Mouse (Mus musculus) CH12.LX (cell line): ENCODE data around the gene Unc5cl.

Source experiments
- BHLHE40 ChIP-seq: IDR thresholded peaks from 2 replicates; pipeline ENCODE4 v1.6.1; 2011; ENCODE audit warnings: mild to moderate bottlenecking, low read depth, low read length, improper control_type of control experiment
- POLR2A ChIP-seq: IDR thresholded peaks from 2 replicates; pipeline ENCODE4 v1.6.1; 2011; ENCODE audit warnings: low read depth, mild to moderate bottlenecking, improper control_type of control experiment, low read length
- SMC3 ChIP-seq: IDR thresholded peaks from 2 replicates; pipeline ENCODE4 v1.6.1; 2011; ENCODE audit warnings: low read depth, low read length, improper control_type of control experiment
- USF2 ChIP-seq: conservative IDR thresholded peaks from 2 replicates; pipeline ENCODE4 v1.6.1; 2011; ENCODE audit warnings: low read depth, low read length, improper control_type of control experiment
- ZMIZ1 ChIP-seq: IDR thresholded peaks from 2 replicates; pipeline ENCODE4 v1.6.1; 2012; ENCODE audit warnings: low read depth, mild to moderate bottlenecking, inconsistent platforms, low read length, improper control_type of control experiment

DNA sequence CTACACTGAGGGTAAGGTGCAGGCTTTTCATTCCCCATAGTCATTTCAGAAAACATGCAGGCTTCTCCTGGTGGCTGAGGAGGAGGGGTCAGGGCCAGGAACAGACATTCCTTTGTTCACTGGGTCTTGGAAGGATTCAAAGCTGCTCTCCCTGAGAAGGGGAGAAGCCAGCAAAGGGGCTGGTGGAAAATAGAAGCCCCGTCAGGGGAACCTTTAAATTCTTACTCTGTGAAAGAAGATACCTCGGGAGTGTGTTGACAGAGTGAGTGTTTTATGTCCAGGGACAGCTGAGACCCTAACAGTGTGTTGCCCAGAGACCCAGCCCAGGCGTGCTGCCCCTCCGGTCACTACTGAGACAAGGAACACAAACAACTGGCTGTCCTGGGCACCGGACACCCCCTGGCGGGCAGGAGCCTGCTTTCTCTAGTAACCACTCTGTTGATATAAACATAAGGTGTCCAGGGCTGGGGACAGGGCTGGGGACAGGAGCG is 17.2 kb upstream of the Unc5cl start:
- TF ChIP-seq POLR2A: no peak
- no peak for TF ChIP-seq SMC3
- no peak for TF ChIP-seq BHLHE40
- no peak for TF ChIP-seq ZMIZ1
- TF ChIP-seq USF2: no peak
